Mouse (Mus musculus): ENCODE data around the gene Obp1a.

Obp1a gene

GRCm38 (mm10) chrX:78091274-78091673, at the start of gene Obp1a:
Gene Obp1a, minus strand, starts transcription at chrX:78091374.
- no peak for DNase-seq

DNA sequence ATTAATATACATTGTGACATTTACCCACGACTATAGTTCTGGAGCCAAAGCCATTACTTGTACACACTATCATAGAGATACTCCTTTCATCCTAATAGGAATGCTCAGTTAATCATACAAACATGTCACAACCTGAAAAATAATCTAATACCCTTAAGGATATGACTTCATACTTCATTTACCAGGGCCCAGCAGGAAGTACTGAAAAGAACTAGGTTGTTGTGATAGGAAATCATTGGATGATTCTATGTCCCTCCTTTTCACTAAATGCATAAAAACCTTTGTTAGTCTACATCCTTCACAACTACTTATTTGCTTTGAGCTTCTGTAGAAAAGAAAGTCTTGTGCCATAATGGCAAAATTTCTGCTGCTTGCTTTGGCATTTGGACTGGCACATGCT, 34.0 kb upstream of the Obp1a start, which contains the start of gene Gm5938:
TSS of gene Gm5938 (plus strand) at position 301 of the 400 bp plus-strand sequence.
- no peak for DNase-seq
